ENCODE assay signal across 7 mouse cellular contexts in the genomic region with DNA sequence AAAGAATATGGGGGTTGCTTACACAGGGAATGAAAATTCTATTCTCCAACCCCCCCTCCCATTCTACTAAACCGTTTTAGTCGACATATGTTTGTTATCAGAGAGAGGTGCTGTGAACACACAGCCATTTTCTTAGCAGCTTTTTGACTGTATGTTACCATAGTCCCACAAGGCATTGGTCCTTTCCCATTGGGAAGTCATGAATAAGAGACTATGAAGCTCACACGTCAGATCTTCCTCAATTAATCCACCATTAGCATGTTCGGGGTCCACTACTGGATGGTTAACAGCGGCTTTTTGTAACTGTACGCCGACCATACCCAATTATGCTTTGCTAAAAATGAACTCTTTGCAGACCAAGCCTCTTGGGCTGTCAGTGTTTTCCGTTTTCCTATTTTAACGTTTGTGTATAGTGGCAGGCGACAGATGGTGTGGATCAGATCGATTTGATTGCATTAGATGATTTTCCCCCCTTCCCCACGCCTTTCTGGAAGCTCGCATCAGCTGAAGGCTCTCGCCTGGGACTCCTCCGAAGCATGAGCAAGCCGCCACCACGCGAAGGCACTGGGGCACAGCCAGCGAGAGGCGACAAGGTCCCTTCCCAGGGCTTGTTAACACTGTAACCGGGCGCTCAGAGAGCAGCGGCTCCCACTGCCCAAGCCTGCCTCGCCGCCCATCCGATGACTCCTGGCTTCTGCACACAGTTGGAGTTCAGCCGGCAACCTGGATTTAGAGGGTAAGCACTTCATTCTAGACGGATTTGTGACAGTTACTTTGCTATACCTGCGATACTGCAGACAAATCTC.
DNase-seq lines count a peak whose midpoint lies in the region; ATAC-seq lines count a peak whose summit lies in the region.

No protein-coding gene starts in this region.

- H3K4me2 ChIP-seq in lung, embryonic 15.5 days = peak overlapping the region; percentile 51
- peak overlapping the region; percentile 91 for H3K4me2 ChIP-seq in hindbrain, embryonic 14.5 days (replicated peaks)
- peak overlapping the region; percentile 35 for H3K4me2 ChIP-seq in liver, embryonic 11.5 days
- peak overlapping the region; percentile 52 for H3K4me2 ChIP-seq in stomach, embryonic 15.5 days

- peaks cover 50% of the 10 kb centered on the region for H3K27me3 ChIP-seq in lung, embryonic 15.5 days
- peaks cover 7% of the 10 kb centered on the region; the same call in 1 of the 2 replicates for H3K27me3 ChIP-seq in hindbrain, embryonic 14.5 days (ENCODE audit: control insufficient read depth, insufficient read depth, low read length)
- peaks cover 42% of the 10 kb centered on the region for H3K27me3 ChIP-seq in liver, embryonic 11.5 days (replicated peaks; ENCODE audit: control insufficient read depth, insufficient read depth, low read length)
- peaks cover 33% of the 10 kb centered on the region for H3K27me3 ChIP-seq in stomach, embryonic 15.5 days (replicated peaks)

- no peak for ATAC-seq in lung, embryonic 15.5 days (ENCODE audit: borderline replicate concordance, extremely low read depth, low FRiP score, low TSS enrichment)
- peak; percentile 67; the same call in 1 of the 2 replicates for ATAC-seq in hindbrain, embryonic 14.5 days (ENCODE audit: low FRiP score)
- no peak for ATAC-seq in liver, embryonic 11.5 days (replicated peaks; ENCODE audit: low FRiP score)
- no peak for ATAC-seq in stomach, embryonic 15.5 days (ENCODE audit: insufficient read depth, low FRiP score, low read depth)

- no peak overlapping the region for H3K27ac ChIP-seq in lung, embryonic 15.5 days
- peak overlapping the region; percentile 87 for H3K27ac ChIP-seq in hindbrain, embryonic 14.5 days
- H3K27ac ChIP-seq in liver, embryonic 11.5 days (ENCODE audit: low read depth, low read length) = no peak overlapping the region
- H3K27ac ChIP-seq in stomach, embryonic 15.5 days = no peak overlapping the region

- no peak for DNase-seq in lung, postnatal 14 days
- DNase-seq in embryo, embryonic 10.5 days (ENCODE audit: low spot score) = peak; percentile 68
- peak; percentile 61 for DNase-seq in hindbrain, embryonic 14.5 days (ENCODE audit: low spot score)
- no peak for DNase-seq in liver, embryonic 11.5 days (ENCODE audit: low spot score)
- no peak for DNase-seq in thymus, postnatal 4 days

- H3K9me3 ChIP-seq in lung, embryonic 15.5 days = no peaks in the 10 kb centered on the region
- H3K9me3 ChIP-seq in hindbrain, embryonic 14.5 days (ENCODE audit: control insufficient read depth, low read length) = no peaks in the 10 kb centered on the region
- H3K9me3 ChIP-seq in liver, embryonic 11.5 days (ENCODE audit: control insufficient read depth, low read length) = no peaks in the 10 kb centered on the region
- no peaks in the 10 kb centered on the region for H3K9me3 ChIP-seq in stomach, embryonic 15.5 days

- H3K4me3 ChIP-seq in lung, embryonic 15.5 days = peak overlapping the region; percentile 17; the same call in 1 of the 2 replicates
- peak overlapping the region; percentile 41 for H3K4me3 ChIP-seq in hindbrain, embryonic 14.5 days (replicated peaks; ENCODE audit: low read length)
- H3K4me3 ChIP-seq in liver, embryonic 11.5 days (ENCODE audit: low read depth, low read length) = no peak overlapping the region
- peak overlapping the region; percentile 34 for H3K4me3 ChIP-seq in stomach, embryonic 15.5 days (replicated peaks)

- peaks cover 19% of the 10 kb centered on the region for H3K4me1 ChIP-seq in lung, embryonic 15.5 days
- peaks cover 12% of the 10 kb centered on the region; the same call in 1 of the 2 replicates for H3K4me1 ChIP-seq in hindbrain, embryonic 14.5 days (replicated peaks; ENCODE audit: control insufficient read depth, insufficient read depth, low read length)
- no peaks in the 10 kb centered on the region for H3K4me1 ChIP-seq in liver, embryonic 11.5 days (replicated peaks; ENCODE audit: control insufficient read depth, insufficient read depth, low read length)
- H3K4me1 ChIP-seq in stomach, embryonic 15.5 days = 0 out of 2 replicates have a peak, but pooled peaks cover 13% of the 10 kb centered on the region

- H3K9ac ChIP-seq in lung, embryonic 15.5 days = no peak overlapping the region
- H3K9ac ChIP-seq in hindbrain, embryonic 14.5 days = peak overlapping the region; percentile 72
- no peak overlapping the region for H3K9ac ChIP-seq in liver, embryonic 11.5 days (ENCODE audit: low read depth, low read length)
- H3K9ac ChIP-seq in stomach, embryonic 15.5 days = no peak overlapping the region

- H3K36me3 ChIP-seq in lung, embryonic 15.5 days = no peaks in the 10 kb centered on the region
- H3K36me3 ChIP-seq in hindbrain, embryonic 14.5 days (replicated peaks; ENCODE audit: control insufficient read depth, insufficient read depth) = no peaks in the 10 kb centered on the region
- no peaks in the 10 kb centered on the region for H3K36me3 ChIP-seq in liver, embryonic 11.5 days (ENCODE audit: control insufficient read depth, insufficient read depth, low read length)
- H3K36me3 ChIP-seq in stomach, embryonic 15.5 days = no peaks in the 10 kb centered on the region

- 7% methylated on average over 29 of the region's 29 CpGs for WGBS in lung, embryonic 15.5 days
- 2% methylated on average over 29 of the region's 29 CpGs for WGBS in hindbrain, embryonic 14.5 days
- WGBS in liver, embryonic 11.5 days = 13% methylated on average over 29 of the region's 29 CpGs
- 6% methylated on average over 29 of the region's 29 CpGs for WGBS in stomach, embryonic 15.5 days

Comparison
In these comparisons a context has a peak if more than half of its experiments do, and no peak if none do; other contexts are left out.
1. H3K4me2 ChIP-seq: peak in every context shown above with its lines; median percentile 91 in hindbrain, embryonic 14.5 days; 52 in stomach, embryonic 15.5 days; 51 in lung, embryonic 15.5 days; 35 in liver, embryonic 11.5 days.
2. DNase-seq: peak in embryo, embryonic 10.5 days (single experiment) and hindbrain, embryonic 14.5 days (single experiment); none in lung, postnatal 14 days (single experiment), liver, embryonic 11.5 days (single experiment) and thymus, postnatal 4 days (single experiment).